Mouse (Mus musculus) megakaryocyte, embryonic 14.5 days (primary cell): Measurements from ENCODE around the gene Pigl.

Source experiments
- FLI1 ChIP-seq: IDR thresholded peaks from 2 replicates; pipeline ENCODE4 v1.6.1; 2012; ENCODE audit warnings: low read length, inconsistent platforms, mixed read lengths
- GATA1 ChIP-seq: IDR thresholded peaks from 3 replicates; pipeline ENCODE4 v1.6.1; 2012; ENCODE audit warnings: mixed read lengths, low read length, inconsistent platforms, borderline replicate concordance

DNA sequence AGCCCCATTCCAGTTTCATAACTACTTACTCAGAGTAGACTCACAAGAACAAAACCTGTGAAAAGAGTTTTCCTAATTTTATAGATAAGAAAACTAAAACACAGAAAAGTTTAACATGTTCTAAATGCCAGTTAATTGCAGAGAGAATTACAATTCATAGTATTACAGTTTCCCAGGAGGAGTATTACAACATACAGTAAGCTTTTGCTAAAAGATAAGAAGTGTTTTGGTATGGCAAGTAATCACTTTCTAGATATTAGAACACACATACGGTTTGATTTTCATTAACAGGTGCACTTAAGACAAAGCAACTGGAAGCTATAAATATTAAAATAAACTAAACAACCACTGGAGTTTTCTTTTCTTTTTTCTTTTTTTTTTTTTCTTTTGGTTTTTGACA, 3.1 kb upstream of the Pigl start:
- no peak for TF ChIP-seq GATA1
- no peak for TF ChIP-seq FLI1
